Mouse (Mus musculus) forebrain, embryonic 11.5 days (tissue): ENCODE measurements around the gene Slc2a12. TPM values are rescaled to one million over a fixed set of nuclear protein-coding genes. Genes with fewer than 3 reads are reported as not detected.

Experiments used
- ATAC-seq: fragments of 200-750 bp; cut with Nextera tagmentation; replicated peaks from 2 replicates; pipeline ENCODE4 v1.8.0; 2017; ENCODE audit warnings: moderate TSS enrichment; ENCODE audit not compliant: low FRiP score
- DNase-seq: peaks from one replicate; pipeline ENCODE4 v3.0.0-alpha.2; 2017; ENCODE audit warnings: low spot score
- H3K27ac ChIP-seq: fragments of 300-500 bp; sonication (generic); 2 replicates; pipeline ENCODE4 v1.5.1; 2014; ENCODE audit warnings: low read depth, low read length
- H3K27me3 ChIP-seq: fragments of 300-500 bp; sonication (generic); 2 replicates; pipeline ENCODE4 v1.6.1; 2014; ENCODE audit warnings: mild to moderate bottlenecking, low read length, mixed read lengths; ENCODE audit not compliant: control insufficient read depth, insufficient read depth
- H3K36me3 ChIP-seq: fragments of 300-500 bp; sonication (generic); 2 replicates; pipeline ENCODE4 v1.6.1; 2014; ENCODE audit warnings: mild to moderate bottlenecking, low read length, moderate library complexity, mixed read lengths; ENCODE audit not compliant: control insufficient read depth, insufficient read depth
- H3K4me1 ChIP-seq: fragments of 300-500 bp; sonication (generic); replicated peaks from 2 replicates; pipeline ENCODE4 v1.6.1; 2014; ENCODE audit warnings: low read length, mixed read lengths; ENCODE audit not compliant: control insufficient read depth, insufficient read depth
- H3K4me2 ChIP-seq: fragments of 300-500 bp; sonication (generic); 2 replicates; pipeline ENCODE4 v1.6.1; 2014; ENCODE audit warnings: low read depth, mild to moderate bottlenecking, low read length, moderate library complexity, mixed read lengths; ENCODE audit not compliant: severe bottlenecking
- H3K4me3 ChIP-seq: fragments of 300-500 bp; sonication (generic); 2 replicates; pipeline ENCODE4 v1.5.1; 2014; ENCODE audit warnings: low read depth, low read length
- H3K9ac ChIP-seq: fragments of 300-500 bp; sonication (generic); 2 replicates; pipeline ENCODE4 v1.6.1; 2014; ENCODE audit warnings: low read length
- H3K9me3 ChIP-seq: fragments of 300-500 bp; sonication (generic); 2 replicates; pipeline ENCODE4 v1.6.1; 2016; ENCODE audit warnings: low read length, mixed read lengths; ENCODE audit not compliant: control insufficient read depth
- WGBS: fragments of 180-500 bp; shearing (Covaris S2); extraction: QIAGEN DNeasy Blood & Tissue Kit; methylation state at CpG from one replicate; pipeline ENCODE4 v1.1.7; 2014; 5-methylcytosine and 5-hydroxymethylcytosine counted together
- polyA plus RNA-seq: library from polyadenylated mRNA; unstranded; fragments of >200 nt; fragmentation: Nextera tagmentation; extraction: Ambion mirVana; gene quantifications from 2 replicates; pipeline ENCODE4 v1.2.1, GENCODE M21; 2014

The Slc2a12 gene
- polyA plus RNA-seq, 1 experiment from 2014 or later: 2.2 TPM

GRCm38 (mm10) chr10:22648702-22649101 lies 3.9 kb downstream of the Slc2a12 start:
- no peaks in the 10 kb centered on the region for H3K27me3 ChIP-seq
- 83% methylated on average over 4 of the region's 4 CpGs for WGBS
- no peak overlapping the region for H3K27ac ChIP-seq
- H3K9me3 ChIP-seq: no peaks in the 10 kb centered on the region
- ATAC-seq (no peak), DNase-seq (no peak)
- H3K36me3 ChIP-seq: no peaks in the 10 kb centered on the region
- no peak overlapping the region for H3K4me2 ChIP-seq
- H3K9ac ChIP-seq: no peak overlapping the region
- H3K4me1 ChIP-seq: peaks cover 3% of the 10 kb centered on the region; the same call in 1 of the 2 replicates
- no peak overlapping the region for H3K4me3 ChIP-seq

GRCm38 (mm10) chr10:22653820-22654219 lies 9.0 kb downstream of the Slc2a12 start:
- ATAC-seq: no peak

DNA sequence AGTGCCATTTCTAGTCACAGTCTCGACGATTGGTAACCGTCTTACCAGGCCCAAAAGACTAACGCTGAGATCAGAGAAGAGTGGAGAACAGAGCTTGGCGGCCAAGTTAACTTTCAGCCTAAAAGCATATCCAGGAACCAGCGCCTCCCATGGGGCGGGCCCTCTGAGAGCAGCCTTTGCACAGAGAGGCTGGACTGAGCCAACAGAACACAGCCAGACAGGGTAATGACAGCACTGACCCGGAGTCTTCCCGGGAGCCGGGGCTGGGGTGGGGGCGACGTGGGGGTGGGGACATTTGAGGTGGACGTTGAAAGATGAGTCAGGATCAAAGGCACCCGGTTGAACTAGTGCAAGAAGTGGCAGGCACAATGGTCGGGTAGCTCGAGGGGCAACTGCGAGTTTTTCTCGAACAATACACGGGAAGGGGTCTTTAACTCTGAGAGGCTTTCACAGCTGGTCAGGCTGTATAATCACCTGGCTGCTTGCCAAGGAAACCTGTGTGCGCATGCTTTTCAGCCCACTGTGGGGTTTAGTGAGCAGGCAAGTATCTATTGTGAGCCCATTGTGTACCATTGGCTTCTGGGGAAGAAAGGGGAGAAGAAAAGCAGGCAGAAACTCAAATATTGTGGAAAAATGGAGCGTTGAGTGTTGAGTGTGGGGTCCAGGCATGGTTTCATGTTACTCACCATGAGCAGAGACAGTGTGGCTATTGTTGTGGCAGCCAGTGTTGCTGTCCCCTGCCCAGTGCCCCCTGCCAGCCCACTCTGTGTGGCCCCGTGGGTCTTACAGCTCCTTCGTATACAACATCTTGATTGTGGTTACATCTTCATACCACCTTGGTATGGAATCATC lies 13.9 kb downstream of the Slc2a12 start:
- peak overlapping the region; percentile 8 for H3K4me2 ChIP-seq
- H3K4me3 ChIP-seq: no peak overlapping the region
- DNase-seq (peak; percentile 85), ATAC-seq (peak; percentile 93)
- no peaks in the 10 kb centered on the region for H3K9me3 ChIP-seq
- no peaks in the 10 kb centered on the region for H3K27me3 ChIP-seq
- peaks cover 13% of the 10 kb centered on the region; the same call in 1 of the 2 replicates for H3K4me1 ChIP-seq
- peak overlapping the region; percentile 60 for H3K27ac ChIP-seq
- no peaks in the 10 kb centered on the region for H3K36me3 ChIP-seq
- no peak overlapping the region; the same call in 1 of the 2 replicates for H3K9ac ChIP-seq
- 31% methylated on average over 23 of the region's 23 CpGs for WGBS

More at GRCm38 (mm10) chr10:22653820-22654219, 9.0 kb downstream of the Slc2a12 start:
- H3K27me3 ChIP-seq: no peaks in the 10 kb centered on the region
- H3K9ac ChIP-seq: no peak overlapping the region
- no peak overlapping the region for H3K27ac ChIP-seq
- H3K4me2 ChIP-seq: no peak overlapping the region
- no peak overlapping the region for H3K4me3 ChIP-seq
- no peaks in the 10 kb centered on the region for H3K9me3 ChIP-seq
- WGBS: 45% methylated on average over 6 of the region's 6 CpGs
- DNase-seq: no peak
- peaks cover 7% of the 10 kb centered on the region; the same call in 1 of the 2 replicates for H3K4me1 ChIP-seq
- no peaks in the 10 kb centered on the region for H3K36me3 ChIP-seq

- 74% methylated on average over 10 of the region's 10 CpGs for WGBS
- no peak for DNase-seq
- no peak overlapping the region for H3K9ac ChIP-seq
- peaks cover 13% of the 10 kb centered on the region; the same call in 1 of the 2 replicates for H3K4me1 ChIP-seq
- H3K4me3 ChIP-seq: no peak overlapping the region
- no peaks in the 10 kb centered on the region for H3K9me3 ChIP-seq
- no peaks in the 10 kb centered on the region for H3K36me3 ChIP-seq
- H3K4me2 ChIP-seq: 0 out of 2 replicates have a peak overlapping the region, but pooled peaks have one; percentile 3
- peak overlapping the region; percentile 60 for H3K27ac ChIP-seq
- no peaks in the 10 kb centered on the region for H3K27me3 ChIP-seq
- ATAC-seq: peak; percentile 3; the same call in 1 of the 2 replicates
Observed at GRCm38 (mm10) chr10:22659386-22659725, 14.5 kb downstream of the Slc2a12 start.

GRCm38 (mm10) chr10:22660286-22661000 lies 15.6 kb downstream of the Slc2a12 start:
- Histone ChIP-seq H3K4me2 (no peak overlapping the region), H3K36me3 (no peaks in the 10 kb centered on the region), H3K4me1 (peaks cover 13% of the 10 kb centered on the region; the same call in 1 of the 2 replicates), H3K27me3 (no peaks in the 10 kb centered on the region), H3K9ac (no peak overlapping the region), H3K4me3 (no peak overlapping the region), H3K27ac (no peak overlapping the region), H3K9me3 (no peaks in the 10 kb centered on the region)
- 89% methylated on average over 5 of the region's 5 CpGs for WGBS
- DNase-seq (no peak), ATAC-seq (no peak)

- Histone ChIP-seq H3K4me1 (no peaks in the 10 kb centered on the region), H3K27ac (no peak overlapping the region), H3K4me3 (no peak overlapping the region), H3K36me3 (no peaks in the 10 kb centered on the region), H3K4me2 (no peak overlapping the region), H3K9me3 (no peaks in the 10 kb centered on the region), H3K27me3 (no peaks in the 10 kb centered on the region), H3K9ac (no peak overlapping the region)
- WGBS: 93% methylated on average over 13 of the region's 13 CpGs
- ATAC-seq (no peak), DNase-seq (no peak)
Observed at GRCm38 (mm10) chr10:22668509-22668908, 23.7 kb downstream of the Slc2a12 start.

GRCm38 (mm10) chr10:22674176-22674575 lies 29.4 kb downstream of the Slc2a12 start:
- H3K9ac ChIP-seq: no peak overlapping the region
- H3K27me3 ChIP-seq: no peaks in the 10 kb centered on the region
- no peak overlapping the region for H3K4me3 ChIP-seq
- H3K9me3 ChIP-seq: no peaks in the 10 kb centered on the region
- 90% methylated on average over 8 of the region's 8 CpGs for WGBS
- no peaks in the 10 kb centered on the region for H3K4me1 ChIP-seq
- H3K36me3 ChIP-seq: no peaks in the 10 kb centered on the region
- H3K4me2 ChIP-seq: no peak overlapping the region
- DNase-seq (no peak), ATAC-seq (no peak)
- no peak overlapping the region for H3K27ac ChIP-seq

DNA sequence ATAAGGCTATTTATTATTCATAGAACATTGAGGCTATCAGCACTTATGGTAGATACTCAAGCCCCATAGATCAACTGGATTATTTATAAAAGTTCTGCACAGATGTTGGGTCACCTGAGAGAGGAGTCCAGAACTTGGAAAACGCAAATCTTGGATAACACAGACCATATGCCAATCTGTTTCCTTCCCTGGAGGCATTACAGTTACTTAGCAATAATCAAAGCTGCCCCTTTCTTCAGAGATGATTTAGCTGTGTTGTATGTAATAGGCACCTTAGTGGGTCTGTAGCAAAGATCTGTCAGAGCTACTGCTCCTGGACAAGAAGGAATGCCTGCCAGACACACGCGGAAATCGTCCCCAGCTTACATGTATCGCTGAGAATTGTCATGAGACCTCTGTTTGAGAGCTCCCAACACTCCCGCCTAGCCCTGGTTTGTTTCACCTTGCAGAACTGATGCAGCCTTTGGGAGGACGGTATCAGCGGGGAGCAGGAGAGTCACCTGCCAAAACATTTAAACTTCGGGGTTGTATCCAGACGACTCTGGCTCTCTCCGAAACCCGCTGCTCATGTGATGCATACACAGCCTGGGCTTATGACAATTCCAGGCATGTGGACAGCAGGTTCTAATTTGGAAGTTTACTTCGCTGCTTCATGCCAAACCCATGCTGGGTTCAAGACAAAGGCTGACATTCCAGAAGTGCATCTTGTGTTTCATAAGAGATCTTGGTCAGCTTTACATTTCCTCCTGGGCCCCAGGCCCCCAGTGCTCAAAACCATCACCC lies 31.2 kb downstream of the Slc2a12 start:
- 59% methylated on average over 13 of the region's 13 CpGs for WGBS
- DNase-seq: no peak

More for the DNA sequence above, 31.2 kb downstream of the Slc2a12 start:
- Histone ChIP-seq H3K9me3 (no peaks in the 10 kb centered on the region), H3K27ac (no peak overlapping the region), H3K27me3 (no peaks in the 10 kb centered on the region), H3K4me1 (no peaks in the 10 kb centered on the region), H3K4me2 (no peak overlapping the region), H3K9ac (no peak overlapping the region), H3K4me3 (no peak overlapping the region), H3K36me3 (no peaks in the 10 kb centered on the region)
- ATAC-seq: no peak
